Mouse (Mus musculus) heart, adult 2 months (tissue): ENCODE results near the gene Tmem53.

Source experiments
- CTCF ChIP-seq: fragments of 200-600 bp; IDR thresholded peaks from 2 replicates; pipeline ENCODE4 v1.8.1; 2022; ENCODE audit warnings: antibody characterized with exemption, mild to moderate bottlenecking, moderate library complexity
- EP300 ChIP-seq: fragments of 200-500 bp; IDR thresholded peaks from 2 replicates; pipeline ENCODE4 v1.6.1; 2011; ENCODE audit warnings: low read depth, low read length, control low read depth; ENCODE audit not compliant: insufficient read depth
- POLR2A ChIP-seq: fragments of 200-500 bp; IDR thresholded peaks from 2 replicates; pipeline ENCODE4 v1.6.1; 2011; ENCODE audit warnings: mild to moderate bottlenecking, low read depth, low read length, control low read depth; ENCODE audit not compliant: insufficient read depth

DNA sequence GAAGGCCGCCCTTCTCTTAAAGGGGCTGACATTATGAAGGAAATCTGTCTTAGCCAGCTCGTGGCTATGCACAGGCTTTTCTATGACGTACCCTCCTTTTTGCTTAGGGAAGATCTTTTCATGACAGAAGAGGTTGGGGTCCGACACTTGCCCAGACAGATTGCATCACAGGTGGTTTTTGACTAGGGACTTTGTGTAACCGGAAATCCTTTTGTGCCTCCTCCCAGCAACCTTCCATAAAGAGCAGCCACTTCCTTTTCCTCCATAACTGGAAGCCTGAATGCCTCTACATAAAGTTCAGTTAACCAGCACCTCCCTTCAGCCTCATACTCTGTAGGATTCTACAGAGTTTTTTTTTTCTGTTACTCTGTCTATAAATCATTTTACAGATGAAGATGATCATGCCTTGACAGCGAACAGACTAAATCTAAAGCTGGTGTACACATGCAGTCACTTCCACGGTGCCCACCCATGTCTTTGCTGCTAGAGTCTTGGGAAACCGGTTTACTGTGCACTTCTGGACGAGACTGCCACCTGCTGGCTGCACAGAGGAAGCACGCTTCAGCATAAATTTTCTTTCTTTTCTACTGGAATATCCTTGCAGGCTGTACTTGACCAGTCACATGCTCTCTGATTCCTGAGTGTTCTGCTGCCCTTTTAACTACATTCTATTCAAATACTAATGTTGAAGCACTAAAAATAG is 33.1 kb upstream of the Tmem53 start:
- TF ChIP-seq POLR2A: no peak
- TF ChIP-seq CTCF: no peak; the same call in 1 of the 2 replicates
- TF ChIP-seq EP300: 0 out of 2 replicates have a peak, but pooled peaks have one; percentile 20
